Mouse (Mus musculus) central nervous system, embryonic 18 days (tissue): Measurements from ENCODE around the gene F3. TPM values are rescaled to one million over a fixed set of nuclear protein-coding genes. Genes with fewer than 3 reads are reported as not detected.

Experiments used
- polyA plus RNA-seq: library from polyadenylated mRNA; depleted of rRNA; stranded (reverse); fragments of >200 nt; gene quantifications from 2 replicates; pipeline ENCODE4 v1.2.3, GENCODE M21; 2012; rRNA removed

The F3 gene
- 10.9 and 11.5 TPM in 2 replicates for polyA plus RNA-seq

GRCm38 (mm10) chr3:121722971-121723844, at the start of gene F3:
Gene F3 (plus strand): TSS chr3:121723537.

Other genes with a start within 250 kb of the F3 start
- gene Slc44a3, start 191.1 kb upstream of the F3 start, polyA plus RNA-seq = 0.28 and 0.45 TPM in 2 replicates
- gene 4930432M17Rik, start 52.8 kb upstream of the F3 start, polyA plus RNA-seq = not detected in 2 replicates
- 23.1 and 24.7 TPM in 2 replicates for gene Abcd3, start 91.8 kb downstream of the F3 start, polyA plus RNA-seq
- 19.8 and 21.9 TPM in 2 replicates for gene Arhgap29, start 229.0 kb downstream of the F3 start, polyA plus RNA-seq